Mouse (Mus musculus): ENCODE measurements around the gene Rnf146.

Gene Rnf146

DNA sequence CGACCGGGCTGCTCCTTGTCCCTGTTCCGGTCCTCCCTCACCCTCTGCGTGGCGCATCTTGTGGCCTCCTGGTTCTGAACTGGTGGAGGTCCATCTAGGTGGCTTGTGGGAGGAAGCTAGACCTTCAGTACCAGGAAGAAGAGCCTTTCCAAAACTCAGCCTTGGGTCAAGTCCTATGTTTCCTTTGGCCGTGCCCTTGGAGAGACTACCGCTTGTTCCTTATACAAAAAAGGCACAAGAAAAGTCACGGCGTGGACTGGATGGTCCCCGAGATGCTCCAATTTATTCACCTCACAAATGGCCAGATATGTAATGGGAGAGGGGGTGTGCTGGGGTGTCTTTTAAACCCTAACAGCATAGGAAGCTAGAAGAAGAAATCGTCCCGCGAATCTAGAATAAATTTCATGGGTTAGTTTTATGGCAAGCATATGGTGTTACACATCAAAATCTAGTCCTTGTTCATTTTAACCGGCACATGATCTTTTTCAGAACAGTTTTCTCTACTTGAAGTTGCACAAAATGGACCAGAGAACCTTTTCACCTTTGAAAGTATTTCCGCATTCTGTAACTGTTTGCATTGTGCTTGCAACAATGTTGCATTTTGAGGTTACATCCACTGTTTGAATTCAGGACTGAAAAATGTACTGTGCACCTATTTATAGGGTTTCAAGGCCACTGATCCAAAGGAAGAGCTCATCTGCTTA lies at the start of gene Rnf146:
TSS of gene Rnf146 (minus strand) at position 246 of the 704 bp plus-strand sequence.
- no peak for DNase-seq (ENCODE audit: low spot score)

DNA sequence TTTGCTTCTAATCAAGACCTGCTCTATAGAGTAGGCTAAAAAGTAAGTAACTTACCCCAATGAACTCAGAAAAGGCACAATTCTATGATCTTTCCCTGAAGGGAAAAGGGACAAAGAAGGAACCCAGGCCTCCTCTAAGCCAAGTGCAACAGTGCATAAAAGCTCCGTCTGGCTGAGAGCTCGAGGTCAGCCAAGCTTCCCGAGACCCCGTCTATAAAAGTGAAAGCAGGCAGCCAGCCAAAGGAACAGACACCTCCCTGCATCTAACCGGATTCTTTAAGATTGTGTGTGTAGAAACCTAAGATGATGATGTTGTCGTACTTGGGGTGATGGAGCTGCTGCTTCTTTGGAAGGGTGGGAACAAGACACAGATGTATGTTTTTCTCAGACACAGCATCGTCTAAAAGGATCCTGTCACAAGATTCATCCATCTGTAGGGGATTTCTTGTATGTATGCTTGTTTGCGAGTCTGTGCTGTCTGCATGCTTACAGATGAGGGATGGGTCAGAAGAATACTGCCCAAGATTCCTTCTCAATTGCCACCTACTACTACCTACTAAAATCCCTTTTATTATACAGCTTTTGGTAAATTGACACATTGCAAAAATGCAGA lies 40.5 kb upstream of the Rnf146 start:
- DNase-seq (ENCODE audit: low spot score), result peak; percentile 3

DNA sequence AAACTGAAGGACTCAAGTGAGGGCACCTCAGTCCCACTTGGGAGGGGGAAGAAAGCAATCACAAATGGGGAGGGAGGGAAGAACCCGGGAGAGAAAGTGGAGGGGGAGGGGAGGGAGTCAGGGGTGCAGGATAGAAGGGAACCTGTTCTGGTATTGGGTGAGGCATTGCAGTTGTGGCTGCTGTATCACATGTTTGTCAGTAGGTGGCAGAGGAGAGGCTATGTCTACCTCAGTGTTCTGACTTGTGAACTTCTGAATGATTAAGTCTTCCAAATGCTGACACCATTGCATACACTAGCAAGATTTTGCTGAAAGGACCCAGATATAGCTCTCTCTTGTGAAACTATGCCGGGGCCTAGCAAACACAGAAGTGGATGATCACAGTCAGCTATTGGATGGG lies 32.6 kb upstream of the Rnf146 start:
- peak; percentile 18 for DNase-seq (ENCODE audit: low spot score)

DNA sequence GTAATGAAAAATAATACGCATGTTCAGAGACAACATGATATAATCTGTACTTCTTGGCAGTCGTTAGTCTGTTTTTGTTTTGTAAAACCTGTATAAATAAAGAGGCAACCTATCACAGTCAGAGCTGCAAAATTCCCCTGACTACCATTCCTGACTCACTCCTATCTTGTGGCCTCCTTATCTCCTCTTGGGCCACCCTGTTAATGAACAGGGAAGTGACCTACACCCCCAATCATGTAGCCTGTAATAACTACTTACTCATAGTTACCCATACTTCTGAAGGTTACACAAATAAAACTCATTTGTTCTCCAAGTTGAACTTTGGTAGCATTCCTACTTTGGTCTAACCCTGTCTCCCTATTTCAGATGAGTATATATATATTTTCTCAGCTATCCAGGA lies 19.3 kb upstream of the Rnf146 start:
- no peak for DNase-seq (ENCODE audit: low spot score)

DNA sequence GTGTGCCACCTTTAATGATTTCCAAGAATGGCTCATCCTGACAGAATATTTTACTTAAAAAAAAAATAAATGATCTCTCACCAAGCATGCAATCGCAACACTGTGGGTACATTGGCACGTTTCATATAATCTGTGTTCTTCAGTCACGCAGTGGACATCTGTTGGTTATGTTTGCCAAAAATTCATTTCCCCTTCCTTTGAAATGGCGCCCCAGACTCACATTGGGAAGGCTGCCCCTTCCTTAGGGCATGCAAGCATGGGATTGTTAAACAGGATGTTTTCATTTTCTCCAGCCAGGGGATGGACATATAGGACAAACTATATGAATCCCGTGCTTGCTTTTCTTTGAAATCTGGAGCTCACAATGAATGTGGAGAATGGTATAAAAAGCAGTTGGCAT lies 11.8 kb upstream of the Rnf146 start:
- DNase-seq (ENCODE audit: low spot score), result no peak

DNA sequence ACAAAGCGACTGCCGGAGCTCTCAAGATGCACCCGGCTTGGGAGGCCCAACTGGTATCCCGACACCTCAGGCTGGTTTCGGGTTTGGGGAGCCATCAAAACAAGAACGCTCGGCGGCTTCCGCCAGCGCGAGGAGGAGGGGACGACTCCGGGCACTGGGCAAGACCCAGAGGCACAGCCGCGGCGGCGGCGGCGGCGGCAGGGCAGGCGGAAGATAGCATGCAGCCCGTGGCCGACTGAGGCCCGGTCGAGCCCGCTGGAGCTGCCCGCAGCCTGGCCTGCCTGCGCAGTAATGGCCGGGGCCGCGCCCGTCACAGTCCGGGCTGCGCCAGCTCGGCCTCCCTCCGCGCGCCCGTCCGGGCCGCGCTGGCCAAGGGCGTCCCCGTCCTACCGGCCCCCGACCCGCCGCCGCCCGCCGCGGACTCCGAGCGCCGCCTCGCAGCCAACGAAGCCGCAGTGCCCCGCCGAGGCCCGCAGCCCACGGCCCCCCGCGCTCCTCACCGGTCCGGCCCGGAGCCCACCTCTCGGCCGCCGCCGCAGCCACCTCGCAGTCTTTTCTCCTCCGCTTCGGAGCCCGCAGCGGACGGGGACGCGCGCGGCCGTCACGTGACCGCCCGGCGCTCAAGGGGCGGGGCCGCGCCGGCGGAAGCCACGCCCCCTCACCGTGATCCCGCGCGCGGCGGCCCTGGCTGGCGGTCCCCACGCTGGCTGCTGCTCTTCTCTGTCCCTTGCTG lies 612 bp downstream of the Rnf146 start:
- DNase-seq (ENCODE audit: low spot score), result peak; percentile 89

DNA sequence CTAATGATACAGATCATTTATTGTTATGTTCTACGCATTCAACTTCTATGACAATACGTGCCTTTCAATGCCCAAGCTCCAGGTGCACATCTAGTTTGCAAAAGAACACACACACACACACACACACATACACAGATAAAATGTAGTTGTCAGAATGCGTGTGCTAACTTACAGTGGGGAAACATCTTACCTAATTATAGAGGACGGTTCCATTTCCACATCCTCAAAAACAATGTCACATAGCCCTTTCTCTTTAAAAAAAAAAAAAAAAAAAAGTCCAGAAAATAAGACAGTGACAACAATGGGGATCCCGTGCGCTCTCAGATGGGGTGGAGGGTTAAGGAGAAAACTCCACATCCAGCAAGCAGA lies 1.2 kb downstream of the Rnf146 start:
- peak; percentile 36 for DNase-seq (ENCODE audit: low spot score)

DNA sequence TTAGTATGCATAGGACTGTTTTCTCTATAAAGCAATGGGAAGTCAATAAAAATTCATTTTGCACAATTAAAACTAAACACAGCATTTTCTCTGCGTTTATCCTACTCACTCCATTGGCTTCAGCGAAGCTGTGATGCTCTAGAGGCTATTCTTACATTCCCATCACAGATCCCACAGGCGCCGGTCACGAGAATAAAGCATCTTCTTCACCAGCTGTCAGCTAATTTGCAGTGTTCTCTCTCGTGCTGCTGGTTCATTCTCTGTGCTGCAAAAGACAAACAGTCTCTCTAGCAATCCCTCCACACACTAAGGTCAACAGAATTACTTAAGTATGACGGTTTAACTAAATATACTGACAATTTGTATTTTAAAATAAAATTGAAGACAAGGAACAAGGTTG lies 8.1 kb downstream of the Rnf146 start:
- DNase-seq (ENCODE audit: low spot score), result no peak

DNA sequence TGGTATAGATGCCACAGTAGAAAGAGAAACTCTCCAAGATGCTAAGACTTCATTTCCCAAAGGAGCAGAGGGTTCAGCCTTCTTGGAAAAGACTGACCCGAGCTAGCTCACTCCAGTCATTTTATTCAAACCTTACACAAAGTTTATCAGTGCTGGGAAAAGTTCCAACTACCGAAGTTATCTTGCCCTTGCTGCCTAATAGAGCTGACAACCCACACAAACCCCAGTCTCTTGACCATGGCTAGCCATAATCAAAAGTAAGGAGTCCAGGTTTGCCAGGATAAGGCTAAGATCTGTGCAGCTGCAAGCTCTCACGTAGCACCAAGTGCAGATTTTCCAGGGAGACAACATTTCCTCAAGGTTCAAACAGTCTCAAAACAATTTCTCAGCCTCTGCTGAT lies 9.7 kb downstream of the Rnf146 start:
- no peak for DNase-seq (ENCODE audit: low spot score)

DNA sequence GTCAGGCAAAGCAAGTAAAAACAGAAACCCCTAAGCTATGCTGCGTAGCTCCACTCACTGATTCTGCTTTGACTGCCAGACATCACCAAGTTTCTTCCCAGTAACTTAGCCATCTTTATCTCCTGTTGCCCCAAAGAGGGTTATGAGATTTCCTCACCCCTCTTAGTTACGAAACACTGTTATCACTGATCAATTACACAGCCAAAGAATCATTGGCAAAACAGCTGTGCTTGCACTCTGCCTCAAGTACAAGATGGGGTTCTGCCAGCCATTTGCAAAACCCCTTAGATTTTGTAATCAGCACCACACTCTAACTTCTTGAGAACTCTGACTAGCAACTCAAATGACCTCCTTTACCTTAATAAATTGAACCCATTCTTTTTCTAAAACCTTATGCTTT lies 10.8 kb downstream of the Rnf146 start:
- DNase-seq (ENCODE audit: low spot score), result no peak

DNA sequence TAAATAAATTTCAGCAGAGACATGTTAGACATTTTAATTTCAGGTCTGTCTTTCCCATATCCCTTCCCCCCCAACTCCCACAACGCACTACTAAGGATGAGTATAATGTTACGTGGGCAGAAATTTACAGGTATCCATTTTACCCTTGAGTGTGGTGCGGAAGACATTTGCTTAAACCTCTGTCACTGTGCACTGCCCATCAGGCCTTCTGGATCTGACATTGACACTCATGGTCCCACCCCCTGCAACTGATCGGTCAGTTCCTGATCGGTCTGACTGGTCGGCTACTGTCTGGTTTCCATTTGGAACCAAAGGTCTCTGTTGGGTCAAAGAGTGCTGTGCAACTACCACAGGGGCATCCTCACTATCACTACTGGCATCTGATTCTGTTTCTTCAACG lies 15.6 kb downstream of the Rnf146 start:
- DNase-seq (ENCODE audit: low spot score), result no peak

DNA sequence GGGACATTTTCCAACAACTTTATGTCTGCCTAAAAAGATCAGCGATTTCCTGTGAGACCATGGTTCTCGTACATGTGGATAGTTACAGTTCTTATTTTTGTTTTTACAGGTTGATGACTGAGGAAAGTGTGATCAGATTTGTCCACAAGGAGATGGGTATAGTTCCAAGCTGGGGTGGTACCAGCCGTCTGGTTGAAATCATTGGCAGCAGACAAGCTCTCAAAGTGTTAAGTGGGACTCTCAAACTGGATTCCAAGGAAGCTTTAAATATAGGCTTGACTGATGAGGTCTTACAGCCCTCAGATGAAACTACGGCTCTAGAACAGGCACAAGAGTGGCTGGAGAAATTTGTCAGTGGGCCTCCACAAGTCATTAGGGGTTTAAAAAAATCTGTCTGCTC lies 18.0 kb downstream of the Rnf146 start:
- DNase-seq (ENCODE audit: low spot score), result no peak

DNA sequence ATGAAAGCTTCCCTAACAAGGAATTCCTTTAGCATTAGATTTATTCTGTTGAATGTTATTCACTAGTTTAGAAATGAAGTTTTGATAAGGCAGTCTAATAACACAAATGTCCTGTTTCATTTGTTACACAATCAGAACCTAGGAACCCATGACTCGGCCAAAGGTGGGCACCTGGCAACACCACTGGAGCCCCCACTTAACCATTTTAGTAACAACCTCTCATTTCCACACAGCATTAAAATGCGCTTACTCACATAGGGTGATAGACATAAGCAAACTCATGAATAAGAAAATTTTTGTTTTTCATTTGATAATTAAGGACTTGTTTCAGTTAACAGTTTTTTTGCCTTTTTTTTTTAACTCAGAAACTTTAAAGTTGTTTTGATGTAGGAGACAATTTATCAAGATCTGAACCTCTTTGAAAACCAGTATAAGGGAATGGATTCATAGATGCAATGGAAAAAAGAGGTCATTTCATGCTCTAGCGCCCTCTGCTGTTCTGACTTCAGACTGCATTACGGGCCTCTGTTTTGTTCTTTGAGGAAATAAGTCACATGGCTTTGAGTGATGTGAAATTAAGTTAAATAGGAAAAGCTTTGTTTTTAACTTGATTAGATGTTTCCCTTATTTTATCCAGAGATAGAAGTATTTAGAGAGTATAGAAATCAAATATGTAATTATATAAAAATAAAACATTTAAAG lies 23.7 kb downstream of the Rnf146 start:
- peak; percentile 91 for DNase-seq (ENCODE audit: low spot score)

DNA sequence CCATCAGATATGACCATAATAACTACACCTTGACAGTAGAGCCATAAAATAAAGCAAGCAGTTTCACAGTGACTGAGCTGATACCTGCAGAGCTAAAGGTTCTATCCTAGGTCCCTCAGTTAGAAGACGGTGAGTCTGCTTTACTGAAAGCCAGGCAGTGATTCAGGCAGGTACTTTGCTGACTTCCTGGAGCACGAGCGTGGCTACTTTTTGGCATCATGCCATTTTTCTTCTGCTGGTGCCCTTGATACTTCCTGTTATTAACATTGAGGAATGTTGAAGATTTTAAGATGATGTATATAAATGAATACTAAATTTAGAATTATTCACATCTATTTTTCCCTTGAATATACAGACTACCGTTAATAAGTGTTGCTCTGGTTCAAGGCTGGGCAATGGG lies 28.4 kb downstream of the Rnf146 start:
- no peak for DNase-seq (ENCODE audit: low spot score)

DNA sequence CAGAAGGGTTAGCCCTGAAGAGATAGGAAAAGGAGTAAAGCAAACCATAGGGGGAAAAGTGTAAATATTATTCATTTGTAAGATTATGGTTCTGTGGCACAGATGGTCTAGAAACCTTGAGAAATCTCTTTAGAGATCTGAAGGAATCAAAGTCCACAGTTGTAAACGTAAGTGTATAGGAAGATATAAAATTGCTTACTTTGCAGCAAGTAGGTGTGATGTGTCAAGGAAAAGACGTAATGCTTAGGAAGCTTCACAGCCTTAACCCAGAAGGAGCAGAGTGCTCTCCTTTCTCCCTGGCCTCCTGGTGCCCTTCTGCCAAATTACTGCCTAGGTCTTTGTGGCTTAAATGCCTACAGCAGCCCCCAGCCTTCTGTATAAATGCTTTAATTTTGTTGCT lies 37.4 kb downstream of the Rnf146 start:
- no peak for DNase-seq (ENCODE audit: low spot score)

DNA sequence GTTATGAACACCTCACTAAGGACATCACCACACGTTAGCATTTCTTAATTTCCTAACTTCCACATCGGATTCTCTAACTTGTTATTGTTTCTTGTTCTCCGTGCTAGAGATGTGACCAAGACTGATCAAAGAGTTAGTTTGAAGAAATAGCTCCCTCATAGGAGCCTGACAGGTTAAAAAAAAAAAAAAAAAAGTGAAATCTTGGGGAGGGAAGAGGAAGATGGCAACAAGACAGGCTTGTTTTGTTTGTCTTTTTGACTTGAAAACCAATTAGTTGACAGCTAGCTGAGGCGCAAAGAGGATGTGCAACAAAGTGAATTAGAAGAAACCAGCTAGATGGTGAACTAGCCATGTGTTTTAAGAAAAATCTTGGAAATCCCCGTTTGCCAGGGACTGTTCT lies 48.3 kb downstream of the Rnf146 start:
- no peak for DNase-seq (ENCODE audit: low spot score)

DNA sequence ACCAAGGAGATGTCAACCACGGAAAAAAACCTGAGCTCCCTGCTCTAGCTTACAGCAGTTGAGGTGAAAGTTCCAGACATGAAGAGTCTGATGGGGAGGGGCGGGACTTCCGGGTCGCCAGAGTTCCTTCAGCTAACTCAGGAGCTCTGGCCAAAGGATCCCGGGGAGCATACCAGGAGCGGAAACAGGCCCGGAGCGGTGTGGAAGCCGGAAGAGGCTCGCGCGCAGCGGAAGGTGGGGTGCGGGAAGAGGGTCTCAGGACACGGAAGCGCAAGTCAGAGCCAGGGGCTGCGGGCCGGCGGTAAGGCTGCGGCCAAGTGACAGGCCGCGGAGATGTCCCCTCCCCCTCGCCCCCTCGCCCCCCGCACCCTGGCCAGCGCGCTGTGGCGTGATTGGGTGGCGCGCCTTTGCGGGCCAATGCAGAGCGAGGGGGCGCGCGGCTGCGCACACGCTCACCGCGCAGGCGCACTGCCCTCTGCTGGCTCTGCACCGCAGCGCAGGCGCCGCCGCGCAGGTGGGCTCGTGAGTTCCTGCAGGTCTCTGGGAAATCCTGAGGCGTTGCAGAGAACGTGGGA lies 49.1 kb downstream of the Rnf146 start, which contains the start of gene Echdc1:
TSS of gene Echdc1 (plus strand) at position 103 of the 575 bp plus-strand sequence.
- DNase-seq (ENCODE audit: low spot score), result peak; percentile 92

DNA sequence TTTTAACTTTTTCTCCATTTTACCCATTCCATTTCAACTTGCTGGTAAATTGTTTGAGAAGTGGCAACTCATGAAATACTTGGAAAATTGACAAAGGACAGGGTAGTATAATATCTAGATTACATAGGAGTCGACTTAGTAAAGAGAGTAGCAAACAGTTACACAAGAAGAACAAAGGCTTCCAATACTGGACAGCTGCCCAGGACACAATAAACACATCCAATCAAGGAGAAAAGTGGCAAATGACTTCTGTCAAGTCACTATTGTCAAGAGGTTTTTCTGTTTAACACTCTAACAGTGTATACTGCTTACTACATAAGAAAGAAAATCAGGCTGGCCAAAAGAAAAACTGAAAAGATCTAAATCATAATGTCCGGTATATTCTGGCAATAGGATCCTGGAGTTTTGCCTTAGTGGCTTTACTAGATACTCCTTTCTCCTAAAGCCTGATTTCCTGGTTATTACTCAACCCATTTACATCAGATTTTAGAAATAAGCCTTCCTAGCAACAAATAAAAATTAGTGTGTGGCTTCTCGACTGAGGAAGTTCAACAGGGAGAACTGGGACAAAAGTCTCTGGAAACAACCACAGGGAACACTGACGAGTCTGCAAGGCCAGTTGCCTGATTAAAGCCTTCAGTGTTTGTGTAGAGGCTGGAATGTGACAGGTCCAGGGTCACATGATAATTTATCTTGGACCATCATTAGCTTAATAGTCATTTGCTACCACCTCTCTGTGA lies 50.6 kb downstream of the Rnf146 start:
- DNase-seq (ENCODE audit: low spot score), result no peak

DNA sequence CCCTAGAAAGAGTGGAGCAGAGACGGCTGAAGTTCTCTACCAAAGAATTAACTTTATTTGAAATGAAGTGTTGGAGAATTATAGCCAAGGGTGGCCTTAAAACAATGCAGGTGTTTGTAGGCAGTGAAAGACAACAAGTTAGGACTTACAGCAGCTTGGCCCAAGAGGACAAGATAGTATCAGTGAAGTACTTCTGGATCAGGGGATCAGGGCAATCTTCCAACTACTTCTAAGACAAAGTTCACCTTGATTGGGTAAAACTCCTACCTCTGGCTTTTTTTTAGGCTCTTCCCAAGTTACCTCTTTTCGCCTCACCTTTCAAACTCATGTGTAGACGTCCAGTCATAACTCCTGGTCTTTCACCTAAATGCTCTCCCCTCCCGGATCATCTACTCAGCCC lies 60.0 kb downstream of the Rnf146 start:
- DNase-seq (ENCODE audit: low spot score), result no peak

Measured in embryo, embryonic 10.5 days (tissue).